Mouse (Mus musculus) neural tube, embryonic 13.5 days (tissue): ENCODE data around the gene Bcap31. TPM values are rescaled to one million over a fixed set of nuclear protein-coding genes. Genes with fewer than 3 reads are reported as not detected.
A peak's percentile ranks its signal among the peaks of the same experiment; 100 is the strongest.

Source experiments
- ATAC-seq: fragments of 200-750 bp; cut with Nextera tagmentation; 2 replicates; pipeline ENCODE4 v1.8.0; 2017; ENCODE audit warnings: low read depth, mild to moderate bottlenecking, moderate TSS enrichment, moderate library complexity
- H3K27ac ChIP-seq: fragments of 300-500 bp; sonication (generic); replicated peaks from 2 replicates; pipeline ENCODE4 v1.5.1; 2015; ENCODE audit warnings: moderate library complexity, mild to moderate bottlenecking, inconsistent platforms
- H3K27me3 ChIP-seq: fragments of 300-500 bp; sonication (generic); 2 replicates; pipeline ENCODE4 v1.6.1; 2015; ENCODE audit warnings: mild to moderate bottlenecking, inconsistent platforms
- H3K36me3 ChIP-seq: fragments of 300-500 bp; sonication (generic); 2 replicates; pipeline ENCODE4 v1.6.1; 2015; ENCODE audit warnings: mild to moderate bottlenecking, inconsistent platforms
- H3K4me1 ChIP-seq: fragments of 300-500 bp; sonication (generic); replicated peaks from 2 replicates; pipeline ENCODE4 v1.6.1; 2015; ENCODE audit warnings: inconsistent platforms
- H3K4me2 ChIP-seq: fragments of 300-500 bp; sonication (generic); 2 replicates; pipeline ENCODE4 v1.6.1; 2015; ENCODE audit warnings: inconsistent platforms, mild to moderate bottlenecking, moderate library complexity
- H3K4me3 ChIP-seq: fragments of 300-500 bp; sonication (generic); 2 replicates; pipeline ENCODE4 v1.5.1; 2015; ENCODE audit warnings: mild to moderate bottlenecking, inconsistent platforms
- H3K9ac ChIP-seq: fragments of 300-500 bp; sonication (generic); 2 replicates; pipeline ENCODE4 v1.6.1; 2015; ENCODE audit warnings: moderate library complexity, mild to moderate bottlenecking, inconsistent platforms
- H3K9me3 ChIP-seq: fragments of 300-500 bp; sonication (generic); 2 replicates; pipeline ENCODE4 v1.6.1; 2016; ENCODE audit warnings: inconsistent platforms
- WGBS: fragments of 180-500 bp; shearing (Covaris S2); methylation state at CpG from one replicate; pipeline ENCODE4 v1.1.7; 2015; 5-methylcytosine and 5-hydroxymethylcytosine counted together
- polyA plus RNA-seq: library from polyadenylated mRNA; unstranded; fragments of >200 nt; fragmentation: Nextera tagmentation; extraction: Ambion mirVana; gene quantifications from 2 replicates; pipeline ENCODE4 v1.2.1, GENCODE M21; 2015

The Bcap31 gene
- polyA plus RNA-seq, 1 experiment from 2014 or later = 147 TPM

DNA sequence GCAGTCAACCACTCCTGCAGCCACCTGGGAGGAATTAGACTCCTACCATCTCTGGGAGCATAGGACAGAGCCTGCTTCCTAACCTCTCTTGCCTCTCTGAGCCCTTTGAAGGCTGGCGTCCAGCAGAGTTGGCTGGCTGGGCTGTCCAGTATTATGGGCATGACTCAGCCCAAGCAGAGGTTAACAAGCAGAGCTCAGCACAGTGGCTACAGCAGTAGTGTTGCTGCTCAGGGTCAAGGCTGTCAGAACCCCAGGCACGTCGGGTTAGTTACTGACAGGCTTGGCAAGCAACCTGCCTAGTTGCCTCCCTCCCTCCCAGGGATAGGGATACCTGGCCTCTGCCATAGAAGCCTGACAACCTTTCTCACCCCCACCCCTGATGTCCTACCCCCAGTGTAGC is 2.3 kb upstream of the Bcap31 start:
- Histone ChIP-seq H3K4me3 (no peak overlapping the region), H3K36me3 (0 out of 2 replicates have a peak, but pooled peaks cover 13% of the 10 kb centered on the region), H3K9me3 (no peaks in the 10 kb centered on the region), H3K27me3 (no peaks in the 10 kb centered on the region), H3K27ac (peak overlapping the region; percentile 56), H3K4me1 (peaks cover 35% of the 10 kb centered on the region), H3K9ac (peak overlapping the region; percentile 26; the same call in 1 of the 2 replicates), H3K4me2 (peak overlapping the region; percentile 68)
- 46% methylated on average over 3 of the region's 3 CpGs for WGBS
- ATAC-seq = no peak

DNA sequence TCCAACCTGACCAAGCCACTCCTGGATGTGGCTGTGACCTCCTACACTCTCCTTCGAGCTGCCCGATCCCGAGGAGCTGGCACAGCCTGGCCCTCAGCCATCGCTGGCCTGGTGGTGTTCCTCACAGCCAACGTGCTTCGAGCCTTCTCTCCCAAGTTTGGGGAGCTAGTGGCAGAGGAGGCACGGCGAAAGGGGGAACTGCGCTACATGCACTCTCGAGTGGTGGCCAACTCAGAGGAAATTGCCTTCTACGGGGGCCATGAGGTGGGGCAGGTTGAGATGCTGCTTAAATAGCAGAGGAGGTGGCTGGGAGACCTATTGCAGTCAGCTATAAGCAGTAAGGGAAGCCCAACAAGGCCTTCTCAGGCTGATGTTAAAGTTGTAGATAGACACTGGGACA is 1.7 kb upstream of the Bcap31 start:
- Histone ChIP-seq H3K9ac (peak overlapping the region; percentile 67), H3K27ac (no peak overlapping the region), H3K4me3 (no peak overlapping the region), H3K27me3 (no peaks in the 10 kb centered on the region), H3K4me1 (peaks cover 35% of the 10 kb centered on the region), H3K4me2 (peak overlapping the region; percentile 68), H3K36me3 (0 out of 2 replicates have a peak, but pooled peaks cover 8% of the 10 kb centered on the region), H3K9me3 (no peaks in the 10 kb centered on the region)
- no peak for ATAC-seq
- WGBS = 81% methylated on average over 11 of the region's 11 CpGs

DNA sequence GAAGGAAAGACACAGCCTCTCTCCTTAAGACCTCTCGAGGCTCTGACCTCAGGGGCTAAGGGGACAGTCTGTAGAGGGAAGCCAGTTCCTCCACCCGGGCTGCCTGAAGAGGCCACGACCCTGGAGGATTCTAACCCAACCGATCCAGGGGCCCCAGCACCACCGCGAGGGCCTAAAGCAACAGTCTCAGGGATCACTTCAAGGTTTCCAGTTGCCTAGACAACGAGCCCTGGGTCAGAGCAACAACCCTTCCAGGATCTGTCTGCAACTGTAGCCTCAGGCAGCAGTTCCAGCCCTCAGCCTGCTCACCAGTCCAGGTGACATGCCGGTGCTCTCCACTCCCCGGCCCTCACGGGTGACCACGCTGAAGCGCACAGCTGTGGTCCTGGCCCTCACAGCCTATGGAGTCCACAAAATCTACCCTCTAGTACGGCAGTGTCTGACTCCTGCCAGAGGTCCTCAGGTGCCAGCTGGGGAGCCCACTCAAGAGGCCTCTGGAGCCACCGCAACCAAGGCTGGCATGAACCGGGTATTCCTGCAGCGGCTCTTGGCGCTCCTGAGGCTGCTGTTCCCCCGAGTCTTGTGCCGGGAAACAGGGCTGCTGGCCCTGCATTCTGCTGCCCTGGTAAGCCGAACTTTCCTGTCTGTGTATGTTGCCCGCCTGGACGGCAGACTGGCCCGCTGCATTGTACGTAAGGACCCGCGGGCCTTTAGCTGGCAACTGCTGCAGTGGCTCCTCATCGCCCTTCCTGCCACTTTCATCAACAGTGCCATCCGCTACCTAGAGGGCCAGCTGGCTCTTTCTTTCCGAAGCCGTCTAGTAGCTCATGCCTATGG is 952 bp upstream of the Bcap31 start:
- H3K9me3 ChIP-seq = no peaks in the 10 kb centered on the region
- H3K27ac ChIP-seq = peak overlapping the region; percentile 79
- peaks cover 35% of the 10 kb centered on the region for H3K4me1 ChIP-seq
- peak overlapping the region; percentile 67 for H3K9ac ChIP-seq
- peak overlapping the region; percentile 68 for H3K4me2 ChIP-seq
- H3K4me3 ChIP-seq = peak overlapping the region; percentile 49
- ATAC-seq = peak; percentile 62
- 34% methylated on average over 30 of the region's 30 CpGs for WGBS
- H3K36me3 ChIP-seq = 0 out of 2 replicates have a peak, but pooled peaks cover 13% of the 10 kb centered on the region
- no peaks in the 10 kb centered on the region for H3K27me3 ChIP-seq

DNA sequence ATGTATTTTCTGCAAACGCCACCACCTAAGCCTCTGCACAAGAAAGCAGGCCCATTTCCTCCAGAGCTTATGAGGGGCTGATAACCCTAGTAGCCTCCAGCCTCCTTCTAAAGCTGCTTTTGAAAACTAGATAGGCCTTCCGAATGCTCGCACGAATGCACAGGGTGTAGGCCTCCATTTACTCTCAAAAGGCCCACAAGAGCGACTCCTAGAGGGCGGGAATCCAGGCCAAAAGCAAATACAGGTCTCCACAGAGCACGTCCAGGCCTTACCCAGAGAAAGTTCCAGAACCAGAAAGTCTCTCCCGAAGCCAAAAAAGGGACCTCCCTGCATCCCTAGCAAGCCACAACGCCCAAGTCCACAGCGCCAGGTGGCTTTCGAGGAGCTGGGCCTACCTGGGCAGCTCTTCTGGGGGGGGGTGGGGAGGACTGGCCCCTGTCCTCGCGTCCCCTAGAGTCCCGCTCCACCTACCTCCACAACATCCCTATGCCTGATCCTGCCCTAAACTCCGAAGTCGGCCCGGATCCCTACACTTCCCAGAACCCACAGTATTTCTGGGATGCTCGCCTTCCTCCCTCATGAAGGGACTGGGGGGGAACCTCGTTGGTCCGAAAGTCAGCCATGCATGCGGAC is 383 bp downstream of the Bcap31 start:
- Histone ChIP-seq H3K4me3 (peak overlapping the region; percentile 49), H3K27ac (peak overlapping the region; percentile 23)

DNA sequence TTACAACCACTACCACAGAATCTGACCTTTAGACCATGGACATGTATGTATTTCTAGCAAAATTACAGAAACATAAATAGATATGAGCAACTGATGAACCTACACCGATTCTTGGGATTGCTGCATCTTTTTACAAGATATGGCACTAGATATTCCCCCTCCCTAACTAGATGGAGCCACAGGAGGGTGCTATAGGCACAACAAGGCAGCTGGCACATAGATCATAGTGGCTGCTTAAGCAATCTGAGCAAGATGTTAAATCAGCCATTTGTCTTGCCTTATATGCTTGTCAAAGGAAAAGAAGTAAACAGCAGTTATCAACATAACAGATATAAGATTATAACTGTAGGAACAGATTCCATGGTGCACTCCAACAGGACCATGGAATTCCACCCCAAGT is 15.5 kb downstream of the Bcap31 start:
- Histone ChIP-seq H3K4me1 (no peaks in the 10 kb centered on the region), H3K36me3 (0 out of 2 replicates have a peak, but pooled peaks cover 4% of the 10 kb centered on the region), H3K4me3 (no peak overlapping the region), H3K9ac (no peak overlapping the region), H3K4me2 (no peak overlapping the region), H3K27me3 (no peaks in the 10 kb centered on the region), H3K9me3 (no peaks in the 10 kb centered on the region), H3K27ac (no peak overlapping the region)
- no peak for ATAC-seq
- 83% methylated on average over 1 of the region's 1 CpGs for WGBS

More for the DNA sequence above, 383 bp downstream of the Bcap31 start:
- Histone ChIP-seq H3K9me3 (no peaks in the 10 kb centered on the region), H3K36me3 (peaks cover 17% of the 10 kb centered on the region), H3K9ac (peak overlapping the region; percentile 71), H3K4me1 (peaks cover 35% of the 10 kb centered on the region), H3K4me2 (peak overlapping the region; percentile 68), H3K27me3 (no peaks in the 10 kb centered on the region)
- peak; percentile 3; the same call in 1 of the 2 replicates for ATAC-seq
- WGBS = 26% methylated on average over 21 of the region's 21 CpGs

DNA sequence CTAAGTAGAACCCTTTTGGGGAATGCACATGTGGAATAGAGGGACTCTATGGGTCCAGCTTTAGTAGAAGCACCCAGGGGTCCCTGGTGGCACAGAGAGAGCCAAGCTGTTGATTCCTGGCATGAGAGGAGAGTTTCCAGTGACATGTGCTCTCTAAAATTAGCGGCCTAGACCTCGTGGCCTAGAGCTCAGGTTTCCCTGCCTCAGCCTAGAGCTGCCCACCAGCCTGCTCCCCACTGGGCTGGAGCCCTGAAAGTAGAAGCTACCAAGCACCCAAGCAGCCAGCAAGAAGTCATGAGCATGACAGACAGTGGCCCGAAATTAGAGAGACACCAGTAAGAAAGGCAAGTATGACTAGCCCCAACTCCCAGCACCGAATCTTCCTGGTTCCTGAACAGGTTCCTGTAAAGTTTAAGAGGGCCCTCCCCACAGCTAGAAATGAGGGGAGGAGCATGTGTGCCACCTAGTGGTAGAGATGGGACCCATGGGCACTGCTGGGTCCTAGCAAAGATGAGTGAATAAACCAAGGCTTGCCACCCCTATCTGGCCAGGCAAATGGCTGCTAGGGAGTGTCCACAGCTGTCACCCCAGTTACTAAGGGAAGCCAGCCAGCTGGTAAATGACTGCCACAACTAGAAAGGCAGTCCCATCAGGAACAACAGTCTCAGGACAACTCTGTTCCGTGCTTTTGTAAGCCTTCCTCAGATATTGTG is 24.9 kb downstream of the Bcap31 start:
- 84% methylated on average over 5 of the region's 5 CpGs for WGBS
- Histone ChIP-seq H3K27ac (no peak overlapping the region), H3K4me2 (no peak overlapping the region), H3K27me3 (no peaks in the 10 kb centered on the region), H3K4me3 (no peak overlapping the region), H3K36me3 (peaks cover 26% of the 10 kb centered on the region), H3K4me1 (no peaks in the 10 kb centered on the region), H3K9me3 (no peaks in the 10 kb centered on the region), H3K9ac (no peak overlapping the region)
- peak; percentile 59; the same call in 1 of the 2 replicates for ATAC-seq

DNA sequence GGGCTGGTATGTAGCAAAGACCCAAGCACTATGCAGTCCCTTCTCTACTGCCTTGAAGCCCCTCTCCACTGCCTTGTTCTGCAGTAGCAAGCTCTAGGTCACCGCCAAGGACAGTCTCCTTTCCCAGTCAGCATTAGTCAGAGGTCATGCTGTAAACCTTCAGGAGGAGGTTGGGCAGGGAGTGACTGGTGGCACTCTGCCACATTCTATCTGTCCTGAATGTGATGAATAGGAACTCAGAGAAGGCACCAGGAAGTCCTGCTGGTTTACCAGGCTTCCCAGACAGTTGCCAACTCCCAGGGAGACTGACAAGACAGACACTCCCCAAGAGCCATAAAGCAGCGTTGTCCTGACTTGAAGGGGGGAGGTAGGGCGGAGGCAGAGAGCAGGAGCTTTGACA is 30.3 kb downstream of the Bcap31 start:
- ATAC-seq = no peak
- Histone ChIP-seq H3K9ac (no peak overlapping the region), H3K4me1 (no peaks in the 10 kb centered on the region), H3K4me2 (no peak overlapping the region), H3K9me3 (no peaks in the 10 kb centered on the region), H3K27me3 (no peaks in the 10 kb centered on the region), H3K4me3 (no peak overlapping the region), H3K27ac (no peak overlapping the region), H3K36me3 (peaks cover 67% of the 10 kb centered on the region)
- WGBS = 53% methylated on average over 3 of the region's 3 CpGs

DNA sequence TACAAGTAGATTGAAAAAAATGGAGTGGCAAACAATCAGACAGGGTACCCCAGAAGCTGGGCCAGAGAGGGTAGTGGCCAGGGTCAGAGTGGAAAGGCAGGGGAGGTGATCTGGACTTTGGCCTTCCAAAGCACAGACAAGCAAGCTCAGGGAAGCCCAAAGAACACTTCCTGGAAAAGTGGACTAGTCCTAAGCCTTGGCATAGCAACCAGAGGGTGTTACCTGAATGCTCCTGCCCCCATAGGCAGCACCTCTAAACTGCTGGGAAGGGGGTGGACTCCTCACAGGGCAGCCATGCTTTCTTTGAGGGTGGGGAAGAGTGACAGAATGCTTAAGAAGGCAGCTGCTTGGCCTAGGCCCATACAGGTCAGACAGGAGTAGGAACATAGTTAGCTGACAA is 31.0 kb downstream of the Bcap31 start:
- Histone ChIP-seq H3K4me2 (no peak overlapping the region), H3K9me3 (no peaks in the 10 kb centered on the region), H3K36me3 (peaks cover 73% of the 10 kb centered on the region), H3K27me3 (no peaks in the 10 kb centered on the region), H3K4me1 (no peaks in the 10 kb centered on the region), H3K27ac (no peak overlapping the region), H3K9ac (no peak overlapping the region), H3K4me3 (no peak overlapping the region)
- ATAC-seq = no peak

DNA sequence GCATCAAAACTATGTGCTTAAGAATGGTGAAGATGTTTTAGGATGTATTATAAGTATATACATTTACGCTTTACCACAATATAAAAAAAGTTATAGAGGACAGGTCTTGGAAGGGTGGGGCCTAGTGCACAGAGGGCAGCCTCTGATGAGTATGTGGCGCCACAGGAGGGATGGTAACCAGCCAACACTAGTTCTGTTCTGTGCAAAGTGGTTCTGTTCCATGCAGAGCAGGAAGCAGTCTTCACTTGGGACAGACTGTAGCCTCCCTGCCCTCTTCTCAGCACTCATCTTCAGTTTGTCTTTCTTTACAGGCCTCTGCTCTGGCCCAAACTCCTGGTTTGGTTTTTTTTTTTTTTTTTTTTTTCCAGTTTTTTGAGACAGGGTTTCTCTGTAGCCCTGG is 31.8 kb downstream of the Bcap31 start:
- H3K27me3 ChIP-seq = no peaks in the 10 kb centered on the region
- no peak overlapping the region for H3K4me2 ChIP-seq
- WGBS = 85% methylated on average over 2 of the region's 2 CpGs
- no peaks in the 10 kb centered on the region for H3K4me1 ChIP-seq
- peaks cover 79% of the 10 kb centered on the region for H3K36me3 ChIP-seq
- no peak for ATAC-seq
- no peak overlapping the region for H3K9ac ChIP-seq
- H3K4me3 ChIP-seq = no peak overlapping the region
- no peak overlapping the region for H3K27ac ChIP-seq
- H3K9me3 ChIP-seq = no peaks in the 10 kb centered on the region

DNA sequence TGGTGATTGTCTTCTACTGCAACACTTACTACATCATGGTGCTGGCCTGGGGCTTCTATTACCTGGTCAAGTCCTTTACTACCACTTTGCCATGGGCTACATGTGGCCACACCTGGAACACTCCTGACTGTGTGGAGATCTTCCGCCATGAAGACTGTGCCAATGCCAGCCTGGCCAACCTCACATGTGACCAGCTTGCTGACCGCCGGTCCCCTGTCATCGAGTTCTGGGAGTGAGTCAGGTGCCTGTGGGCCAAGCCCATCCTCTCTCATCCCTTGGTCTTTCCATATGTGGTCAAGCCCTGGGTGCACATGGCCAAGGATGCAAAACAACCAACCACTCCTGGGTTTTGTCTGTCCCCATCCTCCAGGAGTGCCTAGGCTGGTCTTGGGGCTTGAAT is 39.3 kb downstream of the Bcap31 start:
- 93% methylated on average over 4 of the region's 4 CpGs for WGBS
- no peak for ATAC-seq

DNA sequence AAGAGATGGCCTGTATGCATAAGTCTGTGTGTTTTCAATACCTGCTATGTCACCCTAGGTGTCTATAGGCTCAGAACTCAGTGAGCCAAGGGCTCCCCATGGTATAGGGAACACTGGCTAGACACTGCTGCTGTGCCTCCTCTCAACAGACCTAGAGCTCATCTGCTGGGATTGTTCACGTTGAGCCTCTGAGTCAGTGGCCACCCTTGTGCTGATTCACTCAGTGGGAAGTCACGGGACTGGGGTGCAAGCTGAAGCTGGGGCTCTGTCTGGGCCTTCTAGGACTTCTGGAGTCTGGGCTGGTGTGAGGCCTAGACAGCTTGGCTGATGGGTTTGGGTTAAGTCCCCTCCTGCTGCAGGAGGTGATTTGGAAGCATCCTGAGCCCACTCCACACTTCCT is 40.7 kb downstream of the Bcap31 start:
- H3K9me3 ChIP-seq = no peaks in the 10 kb centered on the region
- H3K36me3 ChIP-seq = peaks cover 40% of the 10 kb centered on the region
- peak overlapping the region; percentile 58 for H3K4me3 ChIP-seq
- no peak overlapping the region for H3K27ac ChIP-seq
- peak overlapping the region; percentile 69 for H3K4me2 ChIP-seq
- H3K4me1 ChIP-seq = peaks cover 25% of the 10 kb centered on the region
- H3K9ac ChIP-seq = peak overlapping the region; percentile 85
- H3K27me3 ChIP-seq = no peaks in the 10 kb centered on the region
- no peak for ATAC-seq
- WGBS = 75% methylated on average over 2 of the region's 2 CpGs

More for the DNA sequence above, 39.3 kb downstream of the Bcap31 start:
- H3K36me3 ChIP-seq = peaks cover 52% of the 10 kb centered on the region
- H3K9me3 ChIP-seq = no peaks in the 10 kb centered on the region
- H3K4me3 ChIP-seq = no peak overlapping the region
- no peaks in the 10 kb centered on the region for H3K27me3 ChIP-seq
- no peak overlapping the region for H3K9ac ChIP-seq
- H3K4me2 ChIP-seq = no peak overlapping the region
- H3K4me1 ChIP-seq = peaks cover 25% of the 10 kb centered on the region
- no peak overlapping the region for H3K27ac ChIP-seq
